Mouse (Mus musculus): ENCODE measurements around the gene Ociad1. TPM values are rescaled to one million over a fixed set of nuclear protein-coding genes. Genes with fewer than 3 reads are reported as not detected.

Ociad1 gene
- 100 to 1,000 TPM; 464 to 480 TPM for total RNA-seq (2021)

GRCm38 (mm10) chr5:73292502-73293457 lies at the start of gene Ociad1:
TSS of gene Ociad1 (plus strand) at chr5:73292784.
- peak; percentile 94 for DNase-seq

- DNase-seq: no peak
Observed at GRCm38 (mm10) chr5:73244403-73244802, 48.2 kb upstream of the Ociad1 start.

GRCm38 (mm10) chr5:73246414-73246813 lies 46.2 kb upstream of the Ociad1 start:
- DNase-seq: no peak

- no peak for DNase-seq
Observed at GRCm38 (mm10) chr5:73248211-73248610, 44.4 kb upstream of the Ociad1 start.

- DNase-seq: no peak
Observed at GRCm38 (mm10) chr5:73249341-73249740, 43.2 kb upstream of the Ociad1 start.

- DNase-seq: no peak
Observed at GRCm38 (mm10) chr5:73252739-73253138, 39.8 kb upstream of the Ociad1 start.

GRCm38 (mm10) chr5:73254660-73255059 lies 37.9 kb upstream of the Ociad1 start:
- DNase-seq: no peak

- peak; percentile 62 to 65 for DNase-seq
Observed at GRCm38 (mm10) chr5:73255321-73256251, 37.0 kb upstream of the Ociad1 start.

GRCm38 (mm10) chr5:73256352-73257065 lies 36.1 kb upstream of the Ociad1 start, which contains the start of gene Fryl:
TSS of gene Fryl (minus strand) at chr5:73256619.
- peak; percentile 88 for DNase-seq

- no peak for DNase-seq
Observed at GRCm38 (mm10) chr5:73257096-73257495, 35.5 kb upstream of the Ociad1 start.

- no peak for DNase-seq
Observed at GRCm38 (mm10) chr5:73257723-73258122, 34.9 kb upstream of the Ociad1 start.

GRCm38 (mm10) chr5:73264122-73264521 lies 28.5 kb upstream of the Ociad1 start:
- DNase-seq: no peak

GRCm38 (mm10) chr5:73265460-73265859 lies 27.1 kb upstream of the Ociad1 start:
- DNase-seq: no peak

GRCm38 (mm10) chr5:73268636-73269213 lies 23.9 kb upstream of the Ociad1 start:
- DNase-seq: no peak

GRCm38 (mm10) chr5:73270612-73271011 lies 22.0 kb upstream of the Ociad1 start:
- no peak for DNase-seq

- DNase-seq: no peak
Observed at GRCm38 (mm10) chr5:73273171-73273570, 19.4 kb upstream of the Ociad1 start.

GRCm38 (mm10) chr5:73274941-73275340 lies 17.6 kb upstream of the Ociad1 start:
- DNase-seq: no peak

- no peak for DNase-seq
Observed at GRCm38 (mm10) chr5:73279190-73279589, 13.4 kb upstream of the Ociad1 start.

- DNase-seq: no peak
Observed at GRCm38 (mm10) chr5:73279732-73280566, 12.6 kb upstream of the Ociad1 start.

GRCm38 (mm10) chr5:73280567-73280850 lies 12.1 kb upstream of the Ociad1 start:
- no peak for DNase-seq

GRCm38 (mm10) chr5:73284046-73284445 lies 8.5 kb upstream of the Ociad1 start:
- no peak for DNase-seq
